Mouse (Mus musculus) natural killer cell, adult 2 months (primary cell): ENCODE results near the gene Prdx2.

ENCODE experiments used
- DNase-seq, 2 experiments: peaks; one replicate each; pipeline ENCODE4 v3.0.0; 2022; ENCODE audit warnings: low spot score in 2 of 2

The Prdx2 gene

GRCm38 (mm10) chr8:84997649-84998295, 28.4 kb downstream of the Prdx2 start:
- DNase-seq = peak; percentile 82 to 92

DNA sequence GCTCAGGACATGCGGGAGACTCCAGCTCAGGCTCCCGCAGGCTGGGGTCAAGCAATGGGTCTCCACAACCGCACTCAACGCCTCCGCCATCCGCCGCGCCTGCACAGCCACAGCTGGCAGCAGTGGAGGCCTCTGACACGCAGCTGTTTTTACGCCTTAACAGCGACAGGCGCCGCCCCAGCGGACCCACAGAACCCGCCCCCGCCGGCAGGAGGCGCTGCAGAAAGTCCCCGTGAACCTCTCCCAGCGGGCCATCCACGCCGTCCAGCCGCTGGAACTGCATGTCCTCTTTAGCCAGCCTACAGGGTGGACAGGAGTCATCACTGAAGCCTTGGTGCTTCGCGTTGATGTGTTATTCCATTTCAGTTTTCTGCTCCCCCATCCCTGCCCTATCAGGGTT, 38.3 kb downstream of the Prdx2 start:
- peak; percentile 30 to 44 for DNase-seq

- no peak for DNase-seq
Observed at GRCm38 (mm10) chr8:85011242-85011641, 41.9 kb downstream of the Prdx2 start.

DNA sequence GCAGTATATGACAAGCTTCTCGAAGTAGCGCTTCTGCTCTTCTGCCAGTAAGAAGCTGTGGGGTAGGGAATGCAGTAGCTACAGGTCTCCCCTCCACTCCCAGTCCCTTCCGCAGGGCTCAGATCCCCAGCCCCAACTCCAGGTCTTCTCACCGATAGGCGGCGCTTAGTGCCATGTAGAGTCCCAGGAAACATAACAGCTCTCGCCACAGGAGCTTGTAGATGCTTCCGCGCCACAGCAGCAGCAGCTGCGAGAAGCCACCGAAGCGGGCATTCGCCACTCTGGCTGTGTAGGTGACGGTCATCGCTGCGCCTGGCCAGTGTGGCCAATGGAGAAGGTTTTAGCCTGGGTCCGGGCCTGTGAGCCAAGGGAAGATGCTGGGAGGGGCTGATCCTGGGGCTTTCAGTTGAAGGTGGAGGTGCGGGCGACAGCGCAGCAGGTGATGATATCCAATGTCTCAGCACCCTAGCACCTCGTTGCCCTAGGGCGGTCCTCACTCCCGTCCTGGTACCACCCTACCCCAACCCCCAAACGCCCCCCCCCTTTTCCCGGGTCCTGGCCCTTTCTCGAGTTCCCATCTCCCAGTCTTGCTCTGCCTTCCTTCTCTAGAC, 43.9 kb downstream of the Prdx2 start:
- peak; percentile 56 to 71 for DNase-seq

GRCm38 (mm10) chr8:85014431-85014830, 45.0 kb downstream of the Prdx2 start, which contains the start of gene Best2:
Gene Best2 (minus strand): TSS chr8:85014531.
- no peak for DNase-seq

GRCm38 (mm10) chr8:85016724-85017123, 47.3 kb downstream of the Prdx2 start:
- no peak for DNase-seq

DNA sequence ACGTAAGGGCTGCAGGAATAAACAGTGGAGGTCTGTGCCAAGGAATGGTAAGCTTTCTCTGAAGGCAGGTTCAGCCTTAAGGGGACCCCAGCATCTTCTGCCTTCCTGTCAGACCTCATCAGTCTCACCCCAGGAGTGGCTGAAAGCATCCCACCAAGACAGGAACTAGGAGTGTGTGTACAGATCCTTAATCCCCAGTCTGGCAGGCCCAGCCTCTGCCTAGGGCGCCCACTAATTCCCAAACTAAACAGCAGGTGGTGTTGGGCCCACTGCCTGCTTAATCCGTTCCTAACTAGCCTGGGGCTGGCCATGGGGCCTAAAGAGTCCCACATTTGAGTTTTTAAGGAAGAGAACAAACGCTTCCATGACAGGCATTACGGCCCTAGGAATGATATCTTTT, 47.8 kb downstream of the Prdx2 start:
- DNase-seq = no peak

DNA sequence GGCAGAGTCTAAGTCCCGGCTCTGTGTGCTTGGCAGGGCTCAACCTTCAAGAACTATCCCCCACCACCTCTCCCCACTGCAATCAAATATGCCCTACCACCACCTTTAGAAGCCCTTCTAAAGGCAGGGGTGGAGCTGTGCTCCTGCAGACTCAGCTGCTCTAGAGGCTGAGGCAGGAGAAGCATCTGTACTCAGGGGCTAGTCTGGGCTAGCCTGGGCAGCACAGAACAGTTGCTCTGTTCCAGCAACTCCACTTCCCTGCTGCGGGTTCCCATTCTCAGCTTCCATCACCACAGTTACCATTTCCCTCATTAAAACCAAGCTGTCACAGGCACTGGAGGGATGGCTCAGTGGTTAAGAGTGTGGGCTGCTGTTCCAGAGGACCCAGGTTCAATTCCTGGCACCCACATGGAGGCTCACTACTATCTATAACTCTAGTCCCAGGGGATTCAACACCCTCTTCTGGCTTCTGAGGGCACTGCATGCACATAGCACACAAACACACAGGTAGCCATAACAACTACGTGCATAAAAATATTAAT, 52.2 kb downstream of the Prdx2 start:
- DNase-seq = no peak

- no peak for DNase-seq
Observed at GRCm38 (mm10) chr8:85023846-85024245, 54.5 kb downstream of the Prdx2 start.
